Mouse (Mus musculus) midbrain, postnatal 0 days (tissue): ENCODE data around the gene Kcna5. TPM values are rescaled to one million over a fixed set of nuclear protein-coding genes. Genes with fewer than 3 reads are reported as not detected.

Experiments used
- ATAC-seq: fragments of 200-750 bp; cut with Nextera tagmentation; 2 replicates; pipeline ENCODE4 v1.8.0; 2017; ENCODE audit warnings: moderate number of reproducible peaks, mild to moderate bottlenecking, moderate TSS enrichment, moderate library complexity; ENCODE audit not compliant: low FRiP score
- DNase-seq: peaks from one replicate; pipeline ENCODE4 v3.0.0-alpha.2; 2015; ENCODE audit warnings: low spot score
- H3K27ac ChIP-seq: fragments of 300-500 bp; sonication (generic); 2 replicates; pipeline ENCODE4 v1.5.1; 2014; ENCODE audit warnings: low read depth, mild to moderate bottlenecking, low read length, mixed read lengths
- H3K27me3 ChIP-seq: fragments of 300-500 bp; sonication (generic); 2 replicates; pipeline ENCODE4 v1.6.1; 2014; ENCODE audit warnings: low read length, control low read depth, mixed read lengths; ENCODE audit not compliant: insufficient read depth
- H3K36me3 ChIP-seq: fragments of 300-500 bp; sonication (generic); 2 replicates; pipeline ENCODE4 v1.6.1; 2014; ENCODE audit warnings: low read length, control low read depth, mixed read lengths; ENCODE audit not compliant: insufficient read depth
- H3K4me1 ChIP-seq: fragments of 300-500 bp; sonication (generic); 2 replicates; pipeline ENCODE4 v1.6.1; 2014; ENCODE audit warnings: mild to moderate bottlenecking, control low read depth, antibody characterized with exemption, low read length, mixed read lengths; ENCODE audit not compliant: insufficient read depth
- H3K4me2 ChIP-seq: fragments of 300-500 bp; sonication (generic); 2 replicates; pipeline ENCODE4 v1.6.1; 2014; ENCODE audit warnings: low read depth, mild to moderate bottlenecking, low read length, mixed read lengths; ENCODE audit not compliant: poor library complexity, severe bottlenecking
- H3K4me3 ChIP-seq: fragments of 300-500 bp; sonication (generic); 2 replicates; pipeline ENCODE4 v1.5.1; 2014; ENCODE audit warnings: low read depth, mild to moderate bottlenecking, low read length, moderate library complexity
- H3K9ac ChIP-seq: fragments of 300-500 bp; sonication (generic); replicated peaks from 2 replicates; pipeline ENCODE4 v1.6.1; 2014; ENCODE audit warnings: mild to moderate bottlenecking, low read length, moderate library complexity, mixed read lengths; ENCODE audit not compliant: poor library complexity, severe bottlenecking
- H3K9me3 ChIP-seq: fragments of 300-500 bp; sonication (generic); 2 replicates; pipeline ENCODE4 v1.6.1; 2016; ENCODE audit warnings: low read length, control low read depth
- CTCF ChIP-seq: IDR thresholded peaks from 2 replicates; pipeline ENCODE4 v1.5.1; 2016; ENCODE audit warnings: antibody characterized with exemption, mild to moderate bottlenecking
- WGBS: fragments of 180-500 bp; shearing (Covaris S2); extraction: QIAGEN DNeasy Blood & Tissue Kit; methylation state at CpG from one replicate; pipeline ENCODE4 v1.1.7; 2014; 5-methylcytosine and 5-hydroxymethylcytosine counted together
- polyA plus RNA-seq: library from polyadenylated mRNA; unstranded; fragments of >200 nt; fragmentation: Nextera tagmentation; extraction: Ambion mirVana; gene quantifications from 2 replicates; pipeline ENCODE4 v1.2.1, GENCODE M21; 2015
- total RNA-seq: library from RNA; depleted of rRNA; stranded (reverse); fragments of >200 nt; gene quantifications from 2 replicates; pipeline ENCODE4 v1.2.3, GENCODE M21; 2014

The Kcna5 gene
- total and polyA plus RNA-seq, 2 experiments from 2014 or later, result 3.8 to 4.9 TPM

GRCm38 (mm10) chr6:126534531-126535207 is 543 bp downstream of the Kcna5 start:
- Histone ChIP-seq H3K4me2 (peak overlapping the region; percentile 50), H3K4me3 (peak overlapping the region; percentile 22), H3K9me3 (no peaks in the 10 kb centered on the region), H3K9ac (peak overlapping the region; percentile 29; the same call in 1 of the 2 replicates), H3K27ac (peak overlapping the region; percentile 8; the same call in 1 of the 2 replicates), H3K27me3 (no peaks in the 10 kb centered on the region), H3K4me1 (no peaks in the 10 kb centered on the region; the same call in 1 of the 2 replicates), H3K36me3 (no peaks in the 10 kb centered on the region)
- peak; percentile 45; the same call in 1 of the 2 replicates for ATAC-seq
- no peak for TF ChIP-seq CTCF
- 19% methylated on average over 30 of the region's 31 CpGs for WGBS
- DNase-seq, result no peak

- no peak for ATAC-seq
- 44% methylated on average over 4 of the region's 4 CpGs for WGBS
- TF ChIP-seq CTCF, result no peak
These were observed 3.9 kb downstream of the Kcna5 start for GRCm38 (mm10) chr6:126531306-126531705.

GRCm38 (mm10) chr6:126530019-126530418 is 5.2 kb downstream of the Kcna5 start:
- H3K4me1 ChIP-seq, result no peaks in the 10 kb centered on the region; the same call in 1 of the 2 replicates
- H3K9me3 ChIP-seq, result no peaks in the 10 kb centered on the region
- no peaks in the 10 kb centered on the region for H3K27me3 ChIP-seq
- no peak overlapping the region for H3K4me3 ChIP-seq
- H3K4me2 ChIP-seq, result no peak overlapping the region
- ATAC-seq (no peak), DNase-seq (no peak)
- H3K27ac ChIP-seq, result no peak overlapping the region
- no peaks in the 10 kb centered on the region for H3K36me3 ChIP-seq
- H3K9ac ChIP-seq, result no peak overlapping the region
- 88% methylated on average over 3 of the region's 3 CpGs for WGBS
- TF ChIP-seq CTCF, result no peak

More at GRCm38 (mm10) chr6:126531306-126531705, 3.9 kb downstream of the Kcna5 start:
- H3K4me3 ChIP-seq, result no peak overlapping the region
- no peaks in the 10 kb centered on the region for H3K27me3 ChIP-seq
- H3K36me3 ChIP-seq, result no peaks in the 10 kb centered on the region
- H3K9ac ChIP-seq, result no peak overlapping the region
- H3K4me1 ChIP-seq, result no peaks in the 10 kb centered on the region; the same call in 1 of the 2 replicates
- no peaks in the 10 kb centered on the region for H3K9me3 ChIP-seq
- no peak for DNase-seq
- no peak overlapping the region; the same call in 1 of the 2 replicates for H3K4me2 ChIP-seq
- H3K27ac ChIP-seq, result no peak overlapping the region

GRCm38 (mm10) chr6:126514720-126515119 is 20.5 kb downstream of the Kcna5 start:
- H3K4me1 ChIP-seq, result 0 out of 2 replicates have a peak, but pooled peaks cover 7% of the 10 kb centered on the region
- no peaks in the 10 kb centered on the region for H3K27me3 ChIP-seq
- DNase-seq (peak; percentile 58), ATAC-seq (peak; percentile 76)
- no peaks in the 10 kb centered on the region for H3K9me3 ChIP-seq
- 23% methylated on average over 10 of the region's 10 CpGs for WGBS
- no peak overlapping the region for H3K9ac ChIP-seq
- H3K4me3 ChIP-seq, result no peak overlapping the region
- H3K27ac ChIP-seq, result peak overlapping the region; percentile 12; the same call in 1 of the 2 replicates
- TF ChIP-seq CTCF, result no peak
- H3K36me3 ChIP-seq, result no peaks in the 10 kb centered on the region
- H3K4me2 ChIP-seq, result peak overlapping the region; percentile 18; the same call in 1 of the 2 replicates

- no peak for ATAC-seq
- no peak for TF ChIP-seq CTCF
These were observed 21.4 kb downstream of the Kcna5 start for GRCm38 (mm10) chr6:126513714-126514248.

GRCm38 (mm10) chr6:126513154-126513553 is 22.1 kb downstream of the Kcna5 start:
- peak; percentile 51 for TF ChIP-seq CTCF
- Histone ChIP-seq H3K27ac (no peak overlapping the region), H3K4me1 (0 out of 2 replicates have a peak, but pooled peaks cover 7% of the 10 kb centered on the region), H3K9ac (no peak overlapping the region), H3K9me3 (no peaks in the 10 kb centered on the region), H3K4me2 (no peak overlapping the region), H3K4me3 (no peak overlapping the region), H3K27me3 (no peaks in the 10 kb centered on the region), H3K36me3 (no peaks in the 10 kb centered on the region)
- DNase-seq (no peak), ATAC-seq (no peak)
- 88% methylated on average over 3 of the region's 3 CpGs for WGBS

More at GRCm38 (mm10) chr6:126513714-126514248, 21.4 kb downstream of the Kcna5 start:
- Histone ChIP-seq H3K4me2 (no peak overlapping the region), H3K9me3 (no peaks in the 10 kb centered on the region), H3K27ac (no peak overlapping the region), H3K9ac (no peak overlapping the region), H3K27me3 (no peaks in the 10 kb centered on the region), H3K36me3 (no peaks in the 10 kb centered on the region), H3K4me3 (no peak overlapping the region), H3K4me1 (0 out of 2 replicates have a peak, but pooled peaks cover 7% of the 10 kb centered on the region)
- 86% methylated on average over 3 of the region's 3 CpGs for WGBS
- no peak for DNase-seq
